Mouse (Mus musculus): ENCODE results near the gene Brat1. TPM values are rescaled to one million over a fixed set of nuclear protein-coding genes. Genes with fewer than 3 reads are reported as not detected.
A peak's percentile ranks its signal among the peaks of the same experiment; 100 is the strongest.

Gene Brat1
- polyA plus RNA-seq, 1 experiment from 2014 or later = 14.3 TPM

DNA sequence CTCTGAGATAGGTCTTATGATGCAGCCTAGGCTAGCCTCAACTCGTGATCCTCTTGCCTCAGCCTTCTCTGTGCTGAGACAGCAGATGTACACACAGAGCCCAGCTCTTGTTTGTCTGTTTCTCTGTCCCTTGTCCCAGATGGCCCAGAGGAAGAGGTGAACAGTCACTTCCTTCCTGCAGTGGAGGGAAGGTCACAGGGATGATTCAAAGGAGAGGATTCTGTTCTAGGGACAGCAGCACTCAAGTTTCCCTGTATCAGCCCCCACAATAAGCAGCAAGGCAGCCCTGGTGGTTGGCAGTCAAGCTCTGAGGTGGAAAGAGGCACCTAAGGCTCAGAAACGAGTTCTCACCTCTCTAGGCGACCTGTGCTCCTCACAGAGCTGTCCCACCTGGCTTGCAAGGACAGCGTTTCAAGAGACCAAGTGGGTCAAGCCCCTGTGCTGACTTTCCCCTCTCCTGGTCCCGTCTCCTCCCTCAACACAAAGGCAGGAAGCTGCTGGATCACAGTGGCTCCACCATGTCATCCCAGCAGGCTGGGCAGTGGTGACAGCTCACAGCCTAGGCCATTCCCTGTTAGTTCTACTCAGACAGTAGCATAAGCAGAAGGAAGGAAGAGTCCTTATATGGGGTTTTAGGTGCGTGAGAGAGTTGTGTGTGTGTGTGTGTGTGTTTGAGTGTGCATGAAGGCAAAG, 60.3 kb downstream of the Brat1 start:
- Histone ChIP-seq H3K4me2 (ENCODE audit: low read length) (no peak overlapping the region), H3K9me3 (replicated peaks; ENCODE audit: control insufficient read depth, low read length) (no peaks in the 10 kb centered on the region), H3K4me3 (ENCODE audit: low read depth, low read length) (no peak overlapping the region), H3K27me3 (replicated peaks; ENCODE audit: control insufficient read depth, insufficient read depth, low read length) (no peaks in the 10 kb centered on the region), H3K27ac (ENCODE audit: low read depth, low read length) (no peak overlapping the region; the same call in 1 of the 2 replicates), H3K4me1 (ENCODE audit: control insufficient read depth, insufficient read depth, low read length) (peaks cover 12% of the 10 kb centered on the region), H3K9ac (ENCODE audit: low read length) (no peak overlapping the region), H3K36me3 (ENCODE audit: control insufficient read depth, insufficient read depth, low read length) (peaks cover 24% of the 10 kb centered on the region)
- ATAC-seq (no peak), DNase-seq (ENCODE audit: low spot score) (no peak)
- 70% methylated on average over 6 of the region's 6 CpGs for WGBS

DNA sequence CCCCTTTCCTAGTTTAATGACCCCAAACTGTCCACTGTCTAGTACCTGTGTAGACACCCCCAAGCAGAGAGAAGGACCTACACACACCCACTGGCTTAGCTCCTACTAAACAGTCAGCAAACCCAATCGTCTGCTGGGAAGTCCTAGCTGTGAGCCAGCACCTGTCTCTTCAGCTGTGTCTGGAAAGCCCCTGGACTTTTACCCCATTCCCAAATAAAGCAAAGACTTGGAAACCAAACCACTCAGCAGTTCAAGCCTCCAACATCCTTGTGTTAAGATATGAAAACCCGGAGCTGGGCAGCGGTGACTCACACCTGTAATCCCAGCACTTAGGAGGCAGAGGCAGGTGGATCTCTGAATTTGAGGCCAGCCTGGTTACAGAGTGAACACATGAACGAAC, 61.8 kb downstream of the Brat1 start:
- no peak overlapping the region for H3K9ac ChIP-seq (ENCODE audit: low read length)
- DNase-seq (ENCODE audit: low spot score) = no peak
- no peak overlapping the region for H3K4me3 ChIP-seq (ENCODE audit: low read depth, low read length)
- no peak overlapping the region for H3K4me2 ChIP-seq (ENCODE audit: low read length)
- no peaks in the 10 kb centered on the region for H3K9me3 ChIP-seq (replicated peaks; ENCODE audit: control insufficient read depth, low read length)
- H3K36me3 ChIP-seq (ENCODE audit: control insufficient read depth, insufficient read depth, low read length) = 0 out of 2 replicates have a peak, but pooled peaks cover 11% of the 10 kb centered on the region
- peaks cover 12% of the 10 kb centered on the region for H3K4me1 ChIP-seq (ENCODE audit: control insufficient read depth, insufficient read depth, low read length)
- H3K27ac ChIP-seq (ENCODE audit: low read depth, low read length) = no peak overlapping the region
- no peak for ATAC-seq
- WGBS = 89% methylated on average over 4 of the region's 4 CpGs
- H3K27me3 ChIP-seq (replicated peaks; ENCODE audit: control insufficient read depth, insufficient read depth, low read length) = no peaks in the 10 kb centered on the region

DNA sequence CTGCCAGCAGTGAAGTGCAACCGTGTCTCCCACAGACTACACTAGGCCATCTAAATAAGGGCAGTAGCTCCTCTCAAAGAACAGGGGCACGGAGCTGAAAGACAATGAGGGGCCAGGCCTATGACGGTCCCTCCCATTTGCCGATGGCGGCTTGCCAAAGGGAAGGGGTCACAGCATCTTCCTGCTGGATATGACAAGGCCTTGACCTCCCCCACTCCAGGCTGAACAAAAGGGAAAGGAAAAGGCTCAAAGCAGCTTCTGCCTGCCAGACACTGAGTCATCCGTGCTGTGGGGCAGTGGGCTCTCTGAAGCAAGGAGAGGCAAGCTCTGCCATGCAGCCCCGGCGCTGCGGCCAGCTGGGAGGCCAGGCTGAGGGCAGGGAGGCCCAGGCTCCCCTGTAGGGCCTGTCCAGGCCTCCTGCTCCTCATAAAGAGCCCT, 62.9 kb downstream of the Brat1 start:
- Histone ChIP-seq H3K9ac (ENCODE audit: low read length) (no peak overlapping the region), H3K9me3 (replicated peaks; ENCODE audit: control insufficient read depth, low read length) (no peaks in the 10 kb centered on the region), H3K4me2 (ENCODE audit: low read length) (no peak overlapping the region), H3K4me3 (ENCODE audit: low read depth, low read length) (no peak overlapping the region), H3K36me3 (ENCODE audit: control insufficient read depth, insufficient read depth, low read length) (0 out of 2 replicates have a peak, but pooled peaks cover 5% of the 10 kb centered on the region), H3K27me3 (replicated peaks; ENCODE audit: control insufficient read depth, insufficient read depth, low read length) (no peaks in the 10 kb centered on the region), H3K27ac (ENCODE audit: low read depth, low read length) (peak overlapping the region; percentile 71), H3K4me1 (ENCODE audit: control insufficient read depth, insufficient read depth, low read length) (peaks cover 12% of the 10 kb centered on the region)
- peak; percentile 55 for ATAC-seq
- WGBS = 3% methylated on average over 9 of the region's 9 CpGs
- peak; percentile 71 for DNase-seq (ENCODE audit: low spot score)

DNA sequence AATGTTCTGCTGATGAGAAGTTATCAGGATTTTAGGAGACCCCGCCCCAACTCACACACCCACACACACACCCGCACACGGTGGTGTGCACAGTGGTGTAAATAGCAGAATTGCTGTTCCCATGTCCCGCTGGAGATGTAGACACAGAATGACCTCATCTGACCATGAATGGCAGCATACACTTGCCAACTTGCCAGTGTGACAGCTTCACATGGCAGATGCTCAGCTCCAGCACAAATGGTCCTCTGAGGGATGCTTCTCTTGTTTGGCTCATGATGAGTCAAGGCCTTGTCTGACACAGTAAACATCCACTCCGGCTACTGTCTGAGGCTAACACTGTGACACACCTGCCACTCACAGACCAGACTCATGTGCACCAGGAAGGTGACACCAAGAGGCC, 63.5 kb downstream of the Brat1 start:
- Histone ChIP-seq H3K4me3 (ENCODE audit: low read depth, low read length) (no peak overlapping the region), H3K4me2 (ENCODE audit: low read length) (no peak overlapping the region), H3K9me3 (replicated peaks; ENCODE audit: control insufficient read depth, low read length) (no peaks in the 10 kb centered on the region), H3K9ac (ENCODE audit: low read length) (no peak overlapping the region), H3K27ac (ENCODE audit: low read depth, low read length) (peak overlapping the region; percentile 71), H3K4me1 (ENCODE audit: control insufficient read depth, insufficient read depth, low read length) (peaks cover 12% of the 10 kb centered on the region), H3K36me3 (ENCODE audit: control insufficient read depth, insufficient read depth, low read length) (0 out of 2 replicates have a peak, but pooled peaks cover 5% of the 10 kb centered on the region), H3K27me3 (replicated peaks; ENCODE audit: control insufficient read depth, insufficient read depth, low read length) (no peaks in the 10 kb centered on the region)
- ATAC-seq (no peak; the same call in 1 of the 2 replicates), DNase-seq (ENCODE audit: low spot score) (peak; percentile 35)
- 69% methylated on average over 5 of the region's 5 CpGs for WGBS

Other genes starting within 250 kb of the Brat1 start
- gene Chst12, start 199.5 kb upstream of the Brat1 start, polyA plus RNA-seq (2014; fragmentation: Nextera tagmentation; extraction: Ambion mirVana) = 11.6 and 15.3 TPM in 2 replicates
- 0.38 TPM in 1 of 2 replicates, not detected in the other for gene Grifin, start 139.9 kb upstream of the Brat1 start, polyA plus RNA-seq (2014; fragmentation: Nextera tagmentation; extraction: Ambion mirVana)
- gene Lfng, start 97.7 kb upstream of the Brat1 start, polyA plus RNA-seq (2014; fragmentation: Nextera tagmentation; extraction: Ambion mirVana) = 30.9 TPM in 2 replicates
- 65.8 and 72.3 TPM in 2 replicates for gene Ttyh3, start 56.0 kb upstream of the Brat1 start, polyA plus RNA-seq (2014; fragmentation: Nextera tagmentation; extraction: Ambion mirVana)
- gene Iqce, start 2.6 kb upstream of the Brat1 start, polyA plus RNA-seq (2014; fragmentation: Nextera tagmentation; extraction: Ambion mirVana) = 13.4 and 18.9 TPM in 2 replicates
- 2.6 and 3.6 TPM in 2 replicates for gene Amz1, start 19.1 kb downstream of the Brat1 start, polyA plus RNA-seq (2014; fragmentation: Nextera tagmentation; extraction: Ambion mirVana)
- gene Gna12, start 125.4 kb downstream of the Brat1 start, polyA plus RNA-seq (2014; fragmentation: Nextera tagmentation; extraction: Ambion mirVana) = 17.4 and 19.9 TPM in 2 replicates

All from forebrain, embryonic 14.5 days (tissue).